Mouse (Mus musculus) embryonic fibroblast, embryonic 13.5 days (primary cell): ENCODE data around the gene L1td1.

Experiments
- CTCF ChIP-seq: IDR thresholded peaks from 2 replicates; pipeline ENCODE4 v1.5.1; 2011; ENCODE audit warnings: mild to moderate bottlenecking, control low read depth, low read length, moderate library complexity, borderline replicate concordance; ENCODE audit not compliant: insufficient read depth
- POLR2A ChIP-seq: IDR thresholded peaks from 2 replicates; pipeline ENCODE4 v1.6.1; 2011; ENCODE audit warnings: low read depth, mild to moderate bottlenecking, control low read depth, low read length, moderate library complexity

DNA sequence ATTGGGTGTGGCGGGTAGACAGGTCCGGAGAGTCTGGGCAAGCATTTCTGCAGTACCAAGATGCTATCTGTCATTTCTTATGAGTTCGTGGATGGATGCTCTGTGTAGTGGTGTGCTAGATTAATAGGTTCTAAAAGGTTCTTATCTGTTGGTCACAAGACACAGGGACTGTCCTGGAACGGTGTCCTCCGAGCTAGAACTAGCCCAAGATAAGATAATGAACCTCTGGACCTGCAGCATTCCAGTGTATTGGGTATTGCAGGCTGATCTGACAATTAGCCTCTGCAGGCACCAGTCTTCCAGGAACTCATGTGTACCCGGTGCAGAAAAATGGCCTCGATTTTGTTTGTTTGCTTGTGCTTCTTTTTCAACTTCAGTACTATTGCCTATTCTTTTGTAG is 2.2 kb downstream of the L1td1 start:
- no peak for TF ChIP-seq POLR2A
- TF ChIP-seq CTCF, result no peak
